Mouse (Mus musculus): ENCODE measurements around the gene Spata31d1a.

The Spata31d1a gene

GRCm38 (mm10) chr13:59667763-59668162 lies 42.4 kb downstream of the Spata31d1a start:
- no peak for DNase-seq (ENCODE audit: low read depth)

GRCm38 (mm10) chr13:59663939-59664712 lies 46.0 kb downstream of the Spata31d1a start:
- no peak for DNase-seq (ENCODE audit: low read depth)

GRCm38 (mm10) chr13:59661966-59662365 lies 48.2 kb downstream of the Spata31d1a start:
- no peak for DNase-seq (ENCODE audit: low read depth)

GRCm38 (mm10) chr13:59661387-59661786 lies 48.7 kb downstream of the Spata31d1a start:
- no peak for DNase-seq (ENCODE audit: low read depth)

- no peak for DNase-seq (ENCODE audit: low read depth)
These were observed 49.8 kb downstream of the Spata31d1a start for GRCm38 (mm10) chr13:59660371-59660770.

- no peak for DNase-seq (ENCODE audit: low read depth)
These were observed 52.3 kb downstream of the Spata31d1a start for GRCm38 (mm10) chr13:59657781-59658180.

DNA sequence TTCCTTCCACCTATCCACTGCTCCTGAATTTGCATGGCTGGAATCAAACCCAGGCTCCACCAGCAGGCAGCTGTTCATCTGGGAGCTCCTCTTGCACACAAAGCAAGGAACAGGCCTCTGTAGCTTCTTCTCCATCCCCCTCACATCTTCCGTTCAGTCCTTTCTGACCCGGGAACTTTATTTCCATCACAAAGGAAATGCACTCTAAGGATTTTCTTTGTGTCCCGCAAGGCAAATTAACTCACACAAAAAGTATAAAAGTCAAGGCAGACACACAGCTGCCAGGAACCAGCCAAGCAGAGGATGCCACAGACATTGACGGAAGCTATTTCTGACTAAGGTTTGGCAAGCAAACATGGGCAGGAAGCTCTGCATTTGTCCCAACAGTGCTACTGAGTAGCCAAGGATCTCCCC lies 53.1 kb downstream of the Spata31d1a start:
- DNase-seq (ENCODE audit: low read depth): no peak

- DNase-seq (ENCODE audit: low read depth): no peak
These were observed 53.8 kb downstream of the Spata31d1a start for GRCm38 (mm10) chr13:59656316-59656832.

- no peak for DNase-seq (ENCODE audit: low read depth)
These were observed 54.3 kb downstream of the Spata31d1a start for GRCm38 (mm10) chr13:59655718-59656315.

GRCm38 (mm10) chr13:59654465-59654864 lies 55.7 kb downstream of the Spata31d1a start:
- no peak for DNase-seq (ENCODE audit: low read depth)

- no peak for DNase-seq (ENCODE audit: low read depth)
These were observed 57.0 kb downstream of the Spata31d1a start for GRCm38 (mm10) chr13:59653136-59653535.

- no peak for DNase-seq (ENCODE audit: low read depth)
These were observed 57.5 kb downstream of the Spata31d1a start for GRCm38 (mm10) chr13:59652651-59653050.

All from c-Kit-positive CD71-positive TER-119-negative erythroid progenitor cells, embryonic 14.5 days (primary cell).